Mouse (Mus musculus) lung, postnatal 0 days (tissue): ENCODE results near the gene Rinl. TPM values are rescaled to one million over a fixed set of nuclear protein-coding genes. Genes with fewer than 3 reads are reported as not detected.
A peak's percentile ranks its signal among the peaks of the same experiment; 100 is the strongest.

ENCODE experiments used
- ATAC-seq: fragments of 200-750 bp; cut with Nextera tagmentation; 2 replicates; pipeline ENCODE4 v1.8.0; 2017; ENCODE audit warnings: moderate library complexity
- DNase-seq: peaks from one replicate; pipeline ENCODE4 v3.0.0-alpha.2; 2016; ENCODE audit warnings: low spot score
- H3K27ac ChIP-seq: fragments of 300-500 bp; sonication (generic); 2 replicates; pipeline ENCODE4 v1.5.1; 2014; ENCODE audit warnings: antibody characterized with exemption, mild to moderate bottlenecking, low read length, mixed read lengths
- H3K27me3 ChIP-seq: fragments of 300-500 bp; sonication (generic); replicated peaks from 2 replicates; pipeline ENCODE4 v1.6.1; 2014; ENCODE audit warnings: low read length, mixed read lengths; ENCODE audit not compliant: insufficient read depth
- H3K36me3 ChIP-seq: fragments of 300-500 bp; sonication (generic); 2 replicates; pipeline ENCODE4 v1.6.1; 2014; ENCODE audit warnings: low read length, mixed read lengths; ENCODE audit not compliant: insufficient read depth
- H3K4me1 ChIP-seq: fragments of 300-500 bp; sonication (generic); 2 replicates; pipeline ENCODE4 v1.6.1; 2014; ENCODE audit warnings: antibody characterized with exemption, low read depth, low read length, mixed read lengths; ENCODE audit not compliant: insufficient read depth
- H3K4me2 ChIP-seq: fragments of 300-500 bp; sonication (generic); replicated peaks from 2 replicates; pipeline ENCODE4 v1.6.1; 2014; ENCODE audit warnings: low read depth, mild to moderate bottlenecking, low read length, moderate library complexity, mixed read lengths
- H3K4me3 ChIP-seq: fragments of 300-500 bp; sonication (generic); 2 replicates; pipeline ENCODE4 v1.5.1; 2014; ENCODE audit warnings: low read depth, low read length
- H3K9ac ChIP-seq: fragments of 300-500 bp; sonication (generic); replicated peaks from 2 replicates; pipeline ENCODE4 v1.6.1; 2014; ENCODE audit warnings: low read depth, mild to moderate bottlenecking
- H3K9me3 ChIP-seq: fragments of 300-500 bp; sonication (generic); 2 replicates; pipeline ENCODE4 v1.6.1; 2016; ENCODE audit warnings: low read length, mixed read lengths
- CTCF ChIP-seq: IDR thresholded peaks from 2 replicates; pipeline ENCODE4 v1.5.1; 2016; ENCODE audit warnings: antibody characterized with exemption, mild to moderate bottlenecking
- EP300 ChIP-seq: IDR thresholded peaks from 2 replicates; pipeline ENCODE4 v1.6.1; 2016; ENCODE audit warnings: antibody characterized with exemption, mild to moderate bottlenecking, control low read depth
- WGBS: fragments of 180-500 bp; shearing (Covaris S2); extraction: QIAGEN DNeasy Blood & Tissue Kit; methylation state at CpG from one replicate; pipeline ENCODE4 v1.1.7; 2014; 5-methylcytosine and 5-hydroxymethylcytosine counted together
- polyA plus RNA-seq: library from polyadenylated mRNA; unstranded; fragments of >200 nt; fragmentation: Nextera tagmentation; extraction: Ambion mirVana; gene quantifications from 2 replicates; pipeline ENCODE4 v1.2.1, GENCODE M21; 2015

The Rinl gene
- polyA plus RNA-seq, 1 experiment from 2014 or later = 10.2 TPM

DNA sequence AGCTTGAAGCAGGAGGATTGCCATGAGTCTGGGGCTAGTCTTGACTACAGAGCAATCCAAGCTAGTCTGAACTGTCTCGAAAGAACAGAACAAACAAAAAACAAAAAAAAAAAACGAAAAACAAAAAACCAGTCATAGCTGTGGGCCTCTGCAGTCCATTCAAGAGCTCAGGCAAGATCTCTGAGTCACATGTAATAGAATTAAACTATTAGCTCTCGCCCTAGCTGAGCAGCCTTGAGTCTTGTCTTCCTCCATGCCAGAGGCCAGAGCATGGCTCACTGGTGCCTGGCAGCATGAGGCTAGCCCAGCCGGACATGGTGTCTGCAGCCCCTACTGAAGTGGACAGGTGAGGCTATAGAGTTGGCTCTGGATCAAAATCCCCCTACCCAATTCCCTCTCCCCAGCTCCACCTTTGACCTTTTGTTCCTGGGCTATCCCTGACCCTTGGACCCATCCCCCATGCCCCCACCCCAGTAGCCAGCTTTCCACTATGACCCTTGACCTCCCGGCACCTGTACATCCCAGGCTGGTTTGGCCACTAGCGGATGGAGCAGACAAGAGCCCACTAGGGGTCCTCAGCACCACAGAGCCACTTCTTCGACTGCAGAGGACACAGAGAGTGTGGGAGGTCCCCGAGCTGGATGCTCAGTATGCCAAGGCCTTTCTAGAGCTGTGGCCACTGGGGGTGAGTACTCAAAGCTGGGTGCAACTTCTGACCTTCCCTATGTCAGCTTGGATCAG lies 1.5 kb downstream of the Rinl start:
- Histone ChIP-seq H3K27me3 (no peaks in the 10 kb centered on the region), H3K4me1 (no peaks in the 10 kb centered on the region), H3K4me3 (no peak overlapping the region), H3K9ac (no peak overlapping the region), H3K27ac (no peak overlapping the region), H3K4me2 (no peak overlapping the region), H3K9me3 (no peaks in the 10 kb centered on the region), H3K36me3 (peaks cover 5% of the 10 kb centered on the region; the same call in 1 of the 2 replicates)
- 54% methylated on average over 8 of the region's 8 CpGs for WGBS
- TF ChIP-seq EP300 (no peak), CTCF (peak; percentile 56)
- DNase-seq (no peak), ATAC-seq (peak; percentile 47)

DNA sequence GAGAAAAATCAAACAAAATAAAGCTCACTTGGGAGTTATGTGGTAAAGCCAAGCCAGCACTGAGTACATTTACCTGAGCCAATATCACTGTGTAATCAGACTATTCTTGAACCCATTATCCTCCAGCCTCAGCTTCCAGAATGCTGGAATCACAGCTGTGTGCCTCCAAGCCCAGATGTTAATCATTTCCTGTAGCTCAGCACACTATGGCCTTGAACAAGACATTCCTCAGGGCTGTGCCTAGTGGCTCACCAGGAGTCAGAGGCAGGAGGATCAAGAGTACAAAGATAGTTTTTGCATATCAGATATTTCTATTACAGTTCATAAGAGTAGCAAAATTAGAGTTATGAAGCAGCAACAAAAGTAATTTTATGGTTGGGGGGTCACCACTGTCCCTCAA lies 2.9 kb downstream of the Rinl start:
- H3K9ac ChIP-seq = no peak overlapping the region

DNA sequence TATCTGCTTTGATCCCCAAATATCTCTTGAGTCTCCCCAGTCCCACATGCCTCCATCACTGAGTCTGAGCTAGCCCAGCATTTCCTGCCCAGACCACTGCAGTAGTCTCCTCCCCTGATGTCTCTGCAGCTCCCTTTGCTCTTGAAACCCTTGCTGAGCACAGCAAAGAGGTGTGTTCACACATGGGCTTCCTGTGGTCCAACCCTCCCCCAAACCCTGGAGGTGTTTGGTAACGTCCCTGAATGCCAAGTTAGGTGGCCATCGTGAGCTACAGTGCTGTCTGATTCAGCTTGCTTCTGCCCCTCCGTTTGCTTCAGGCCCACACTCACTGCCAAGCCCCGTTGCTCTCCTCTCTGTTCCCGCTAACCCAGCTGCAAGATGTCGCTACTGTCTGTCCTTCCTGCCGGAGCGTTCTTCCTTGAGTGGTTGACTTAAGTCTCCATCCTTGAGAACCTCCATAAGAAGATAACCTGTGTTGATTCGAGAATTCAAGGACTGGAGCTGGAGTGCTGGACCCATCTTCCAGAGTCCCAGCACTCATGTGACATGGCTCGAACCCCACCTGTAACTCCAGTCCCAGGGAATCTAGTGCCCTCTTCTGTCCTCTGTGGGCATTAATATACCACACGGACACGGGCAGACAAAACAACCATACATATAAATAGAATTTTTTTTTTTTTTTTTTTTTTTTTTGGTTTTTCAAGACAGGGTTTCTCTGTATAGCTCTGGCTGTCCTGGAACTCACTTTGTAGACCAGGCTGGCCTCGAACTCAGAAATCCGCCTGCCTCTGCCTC lies 3.8 kb downstream of the Rinl start:
- Histone ChIP-seq H3K36me3 (peaks cover 5% of the 10 kb centered on the region; the same call in 1 of the 2 replicates), H3K9me3 (no peaks in the 10 kb centered on the region), H3K4me2 (no peak overlapping the region), H3K27me3 (no peaks in the 10 kb centered on the region), H3K4me3 (no peak overlapping the region), H3K9ac (no peak overlapping the region), H3K27ac (no peak overlapping the region), H3K4me1 (peaks cover 4% of the 10 kb centered on the region; the same call in 1 of the 2 replicates)
- ATAC-seq (no peak), DNase-seq (no peak)
- WGBS = 60% methylated on average over 13 of the region's 14 CpGs
- TF ChIP-seq EP300 = no peak
- peak; percentile 9; the same call in 1 of the 2 replicates for TF ChIP-seq CTCF

More for the DNA sequence above, 2.9 kb downstream of the Rinl start:
- Histone ChIP-seq H3K9me3 (no peaks in the 10 kb centered on the region), H3K4me1 (no peaks in the 10 kb centered on the region), H3K4me3 (no peak overlapping the region), H3K36me3 (peaks cover 5% of the 10 kb centered on the region; the same call in 1 of the 2 replicates), H3K4me2 (no peak overlapping the region), H3K27me3 (no peaks in the 10 kb centered on the region), H3K27ac (no peak overlapping the region)
- no peak for DNase-seq
- no peak for ATAC-seq
- TF ChIP-seq CTCF (no peak), EP300 (no peak)

DNA sequence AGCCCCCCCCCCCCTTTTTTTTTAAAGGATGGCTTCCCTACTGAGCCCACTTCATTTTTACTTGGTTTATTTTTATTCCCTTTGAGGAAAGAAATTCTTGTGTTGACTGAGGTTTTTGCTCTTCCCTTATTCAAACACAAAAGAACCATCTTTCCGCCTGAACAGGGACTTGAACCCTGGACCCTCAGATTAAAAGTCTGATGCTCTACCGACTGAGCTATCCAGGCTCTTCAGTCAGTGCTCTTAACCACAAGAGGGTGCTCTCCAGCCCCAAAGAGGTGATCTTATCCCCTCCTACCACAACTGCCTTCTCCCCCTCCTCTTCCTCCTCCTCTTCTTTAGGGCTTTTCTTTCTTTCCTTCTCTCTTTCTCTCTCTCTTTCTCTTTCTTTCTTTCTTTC lies 5.1 kb downstream of the Rinl start:
- H3K4me1 ChIP-seq = peaks cover 4% of the 10 kb centered on the region; the same call in 1 of the 2 replicates
- no peak overlapping the region for H3K4me3 ChIP-seq
- no peaks in the 10 kb centered on the region for H3K36me3 ChIP-seq
- no peaks in the 10 kb centered on the region for H3K9me3 ChIP-seq
- ATAC-seq (no peak), DNase-seq (peak; percentile 56)
- no peak overlapping the region for H3K4me2 ChIP-seq
- no peaks in the 10 kb centered on the region for H3K27me3 ChIP-seq
- H3K9ac ChIP-seq = no peak overlapping the region
- no peak overlapping the region for H3K27ac ChIP-seq
- WGBS = 32% methylated on average over 2 of the region's 2 CpGs
- TF ChIP-seq CTCF (peak; percentile 55), EP300 (no peak)

DNA sequence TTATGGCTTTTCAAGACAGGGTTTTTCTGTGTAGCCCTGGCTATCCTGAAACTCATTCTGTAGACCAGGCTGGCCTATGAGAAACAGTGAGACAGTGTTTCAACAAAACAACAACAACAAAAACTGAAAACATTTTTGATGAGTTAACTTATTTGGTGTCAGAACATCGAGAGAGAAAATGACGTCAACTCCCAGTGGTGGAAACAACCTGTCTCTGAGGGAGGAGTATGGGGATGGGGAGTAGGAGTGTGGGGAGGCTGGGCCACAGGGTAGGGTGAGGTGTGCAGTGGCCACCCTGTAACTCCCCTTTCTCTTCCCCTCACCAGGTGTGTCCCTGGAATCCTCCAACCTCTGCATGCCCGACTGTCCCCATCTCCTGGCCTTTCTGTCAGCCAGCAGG lies 5.7 kb downstream of the Rinl start:
- peaks cover 4% of the 10 kb centered on the region; the same call in 1 of the 2 replicates for H3K4me1 ChIP-seq
- no peak overlapping the region for H3K4me3 ChIP-seq
- no peak overlapping the region for H3K4me2 ChIP-seq
- no peak overlapping the region for H3K27ac ChIP-seq
- H3K9me3 ChIP-seq = no peaks in the 10 kb centered on the region
- no peaks in the 10 kb centered on the region for H3K36me3 ChIP-seq
- no peak overlapping the region for H3K9ac ChIP-seq
- DNase-seq = no peak
- ATAC-seq = no peak
- TF ChIP-seq EP300 (no peak), CTCF (no peak)
- WGBS = 60% methylated on average over 3 of the region's 3 CpGs
- H3K27me3 ChIP-seq = no peaks in the 10 kb centered on the region

DNA sequence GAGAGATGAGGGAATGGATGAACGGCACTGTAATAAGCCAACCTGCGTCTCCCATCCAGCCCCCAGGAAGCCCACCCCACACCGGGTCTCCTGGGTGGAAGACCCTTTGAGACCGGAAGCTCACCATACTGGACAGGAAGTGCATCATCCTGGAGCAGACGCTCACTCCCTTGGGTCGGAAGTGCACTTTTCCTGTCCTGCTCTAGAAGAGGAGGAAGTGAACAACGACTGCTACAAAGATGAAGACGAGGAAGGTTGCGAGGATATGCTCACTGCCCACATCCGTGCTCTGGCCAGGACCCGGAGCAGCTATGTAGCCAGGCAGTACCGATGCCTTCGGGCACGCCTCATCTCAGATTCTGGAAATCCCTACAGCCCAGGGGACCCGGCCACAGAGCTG lies 7.1 kb downstream of the Rinl start:
- peak overlapping the region; percentile 54 for H3K4me2 ChIP-seq
- H3K27me3 ChIP-seq = no peaks in the 10 kb centered on the region
- no peaks in the 10 kb centered on the region for H3K36me3 ChIP-seq
- no peak for TF ChIP-seq CTCF
- TF ChIP-seq EP300 = peak; percentile 78
- H3K4me3 ChIP-seq = peak overlapping the region; percentile 22
- no peak overlapping the region for H3K9ac ChIP-seq
- ATAC-seq = peak; percentile 51
- 48% methylated on average over 15 of the region's 15 CpGs for WGBS
- H3K4me1 ChIP-seq = peaks cover 4% of the 10 kb centered on the region; the same call in 1 of the 2 replicates
- peak overlapping the region; percentile 85 for H3K27ac ChIP-seq
- H3K9me3 ChIP-seq = no peaks in the 10 kb centered on the region
- peak; percentile 63 for DNase-seq
